Comparison of ENCODE assay signal across 23 mouse cellular contexts in genomic region chr3:121279679-121280078, GRCm38 (mm10). TPM values are rescaled to one million over a fixed set of nuclear protein-coding genes. Genes with fewer than 3 reads are reported as not detected.
A peak's percentile ranks its signal among the peaks of the same experiment; 100 is the strongest.
DNase-seq lines count a peak whose midpoint lies in the region; ATAC-seq and TF ChIP-seq lines count a peak whose summit lies in the region.
"Had no signal": no experiment of that assay in that cellular context is flagged by ENCODE, and none has a peak within 500 bp of the region (broad histone marks: within the 10 kb centered on the region; RNA-seq: fewer than 3 reads in every experiment).

No protein-coding gene starts in this region.

- H3K9ac ChIP-seq in kidney, embryonic 15.5 days: no peak overlapping the region
- H3K9ac ChIP-seq in liver, embryonic 11.5 days (ENCODE audit: low read depth, low read length): no peak overlapping the region
- H3K9ac ChIP-seq in liver, postnatal 0 days (replicated peaks): no peak overlapping the region
- H3K9ac ChIP-seq: embryonic facial prominence, embryonic 12.5 days; forebrain, embryonic 13.5 days; hindbrain, embryonic 15.5 days; midbrain, embryonic 15.5 days; neural tube, embryonic 12.5 days had no signal

- no peaks in the 10 kb centered on the region for H3K27me3 ChIP-seq in kidney, embryonic 15.5 days
- H3K27me3 ChIP-seq in liver, embryonic 11.5 days (replicated peaks; ENCODE audit: control insufficient read depth, insufficient read depth, low read length): no peaks in the 10 kb centered on the region
- H3K27me3 ChIP-seq in liver, postnatal 0 days (ENCODE audit: insufficient read depth, low read length): no peaks in the 10 kb centered on the region
- H3K27me3 ChIP-seq: embryonic facial prominence, embryonic 12.5 days; forebrain, embryonic 13.5 days; hindbrain, embryonic 15.5 days; midbrain, embryonic 15.5 days; neural tube, embryonic 12.5 days had no signal

- H3K4me3 ChIP-seq in kidney, embryonic 15.5 days (replicated peaks): no peak overlapping the region
- no peak overlapping the region for H3K4me3 ChIP-seq in liver, embryonic 11.5 days (ENCODE audit: low read depth, low read length)
- no peak overlapping the region for H3K4me3 ChIP-seq in liver, postnatal 0 days (ENCODE audit: low read depth, low read length)
- H3K4me3 ChIP-seq in left cerebral cortex, adult 2 months: no peak overlapping the region
- H3K4me3 ChIP-seq: embryonic facial prominence, embryonic 12.5 days; erythroblast, embryonic 14.5 days; forebrain, embryonic 13.5 days; heart, embryonic 10.5 days; hindbrain, embryonic 15.5 days; midbrain, embryonic 15.5 days; neural tube, embryonic 12.5 days had no signal

- ATAC-seq in kidney, embryonic 15.5 days (replicated peaks; ENCODE audit: low FRiP score): 0 out of 2 replicates have a peak, but pooled peaks have one; percentile 22
- ATAC-seq in liver, embryonic 11.5 days (replicated peaks; ENCODE audit: low FRiP score): peak; percentile 72
- peak; percentile 22; the same call in 1 of the 2 replicates for ATAC-seq in liver, postnatal 0 days
- ATAC-seq: forebrain, embryonic 13.5 days; midbrain, embryonic 15.5 days had no signal

- no peaks in the 10 kb centered on the region for H3K36me3 ChIP-seq in kidney, embryonic 15.5 days
- no peaks in the 10 kb centered on the region for H3K36me3 ChIP-seq in liver, embryonic 11.5 days (ENCODE audit: control insufficient read depth, insufficient read depth, low read length)
- no peaks in the 10 kb centered on the region for H3K36me3 ChIP-seq in liver, postnatal 0 days (replicated peaks; ENCODE audit: insufficient read depth, low read length)
- H3K36me3 ChIP-seq: embryonic facial prominence, embryonic 12.5 days; heart, embryonic 10.5 days; hindbrain, embryonic 15.5 days; midbrain, embryonic 15.5 days; neural tube, embryonic 12.5 days had no signal

- H3K27ac ChIP-seq in kidney, embryonic 15.5 days: no peak overlapping the region
- no peak overlapping the region for H3K27ac ChIP-seq in liver, embryonic 11.5 days (ENCODE audit: low read depth, low read length)
- H3K27ac ChIP-seq in liver, postnatal 0 days (ENCODE audit: low read depth): no peak overlapping the region
- no peak overlapping the region for H3K27ac ChIP-seq in left cerebral cortex, adult 2 months
- H3K27ac ChIP-seq: embryonic facial prominence, embryonic 12.5 days; forebrain, embryonic 13.5 days; heart, embryonic 10.5 days; hindbrain, embryonic 15.5 days; kidney, postnatal 0 days; midbrain, embryonic 15.5 days; neural tube, embryonic 12.5 days had no signal

- H3K9me3 ChIP-seq in kidney, embryonic 15.5 days (replicated peaks): no peaks in the 10 kb centered on the region
- H3K9me3 ChIP-seq in liver, embryonic 11.5 days (ENCODE audit: control insufficient read depth, low read length): no peaks in the 10 kb centered on the region
- H3K9me3 ChIP-seq in liver, postnatal 0 days (ENCODE audit: low read length): no peaks in the 10 kb centered on the region
- H3K9me3 ChIP-seq: embryonic facial prominence, embryonic 12.5 days; forebrain, embryonic 13.5 days; heart, embryonic 10.5 days; hindbrain, embryonic 15.5 days; midbrain, embryonic 15.5 days; neural tube, embryonic 12.5 days had no signal

- WGBS in kidney, embryonic 15.5 days: 76% methylated on average over 14 of the region's 14 CpGs
- WGBS in liver, embryonic 11.5 days: 85% methylated on average over 14 of the region's 14 CpGs
- WGBS in liver, postnatal 0 days (ENCODE audit: insufficient replicate concordance): 86% methylated on average over 14 of the region's 14 CpGs

- intact Hi-C loops in left cerebral cortex, adult 2 months (cut with DNase I): no loop called here

- DNase-seq in kidney, adult 8-10 months: no peak
- DNase-seq in R1 (ENCODE audit: low read depth, low spot score): peak; percentile 35
- no peak for DNase-seq in liver, embryonic 11.5 days (ENCODE audit: low spot score)
- no peak for DNase-seq in liver, postnatal 0 days
- DNase-seq in left cerebral cortex, adult 2 months (ENCODE audit: extremely low spot score in 1 of 2, low spot score in 2 of 2): no peak
- no peak for DNase-seq in lung, postnatal 36 days
- DNase-seq: adrenal gland, postnatal 36 days; cerebellum, adult 11 months; cerebellum, postnatal 10 days; kidney, adult 11 months; lung, adult 2 months; lung, postnatal 14 days; retina, postnatal 1 day; thymus, postnatal 25 days had no signal

- no peak overlapping the region for H3K4me2 ChIP-seq in kidney, embryonic 15.5 days
- no peak overlapping the region for H3K4me2 ChIP-seq in liver, embryonic 11.5 days
- H3K4me2 ChIP-seq in liver, postnatal 0 days (ENCODE audit: low read depth, low read length): no peak overlapping the region
- H3K4me2 ChIP-seq: embryonic facial prominence, embryonic 12.5 days; forebrain, embryonic 13.5 days; hindbrain, embryonic 15.5 days; midbrain, embryonic 15.5 days; neural tube, embryonic 12.5 days had no signal

- TF ChIP-seq EP300 in liver, postnatal 0 days (IDR thresholded peaks at IDR 0.05; ENCODE audit: low read depth): no peak

- no peak for TF ChIP-seq CTCF in liver, postnatal 0 days (IDR thresholded peaks at IDR 0.05; ENCODE audit: low read depth)
- TF ChIP-seq CTCF in left cerebral cortex, adult 2 months (IDR thresholded peaks at IDR 0.05): no peak

- H3K4me1 ChIP-seq in kidney, embryonic 15.5 days: no peaks in the 10 kb centered on the region
- H3K4me1 ChIP-seq in liver, embryonic 11.5 days (replicated peaks; ENCODE audit: control insufficient read depth, insufficient read depth, low read length): no peaks in the 10 kb centered on the region; the same call in 1 of the 2 replicates
- H3K4me1 ChIP-seq in liver, postnatal 0 days (ENCODE audit: insufficient read depth): peaks cover 15% of the 10 kb centered on the region
- H3K4me1 ChIP-seq: embryonic facial prominence, embryonic 12.5 days; forebrain, embryonic 13.5 days; heart, embryonic 10.5 days; hindbrain, embryonic 15.5 days; midbrain, embryonic 15.5 days; neural tube, embryonic 12.5 days had no signal

RNA-seq across cellular contexts. Expression of gene Tmem56, which starts 3.2 kb away (rescaled TPM):
- polyA plus RNA-seq in kidney, embryonic 15.5 days (2015; fragmentation: Nextera tagmentation; extraction: Ambion mirVana): 1.6 and 1.7 TPM in 2 replicates
- polyA plus RNA-seq in liver, embryonic 11.5 days (2014; fragmentation: Nextera tagmentation; extraction: Ambion mirVana): 31.2 and 36.9 TPM in 2 replicates
- 21.9 and 24.1 TPM in 2 replicates for polyA plus RNA-seq in liver, postnatal 0 days (2015; fragmentation: Nextera tagmentation; extraction: Ambion mirVana)
- 10 to 100 TPM; 46.6 to 51.7 TPM for total RNA-seq in left cerebral cortex, adult 2 months (2021)

RNA-seq across cellular contexts. Expression of gene Alg14, which starts 11.9 kb away (rescaled TPM):
- 38.9 and 41.5 TPM in 2 replicates for polyA plus RNA-seq in kidney, embryonic 15.5 days (2015; fragmentation: Nextera tagmentation; extraction: Ambion mirVana)
- polyA plus RNA-seq in liver, embryonic 11.5 days (2014; fragmentation: Nextera tagmentation; extraction: Ambion mirVana): 23.3 and 26.4 TPM in 2 replicates
- polyA plus RNA-seq in liver, postnatal 0 days (2015; fragmentation: Nextera tagmentation; extraction: Ambion mirVana): 20.1 and 21.3 TPM in 2 replicates
- 10 to 100 TPM; 13.9 to 15.6 TPM for total RNA-seq in left cerebral cortex, adult 2 months (2021)

Comparison
In these comparisons a context has a peak if more than half of its experiments do, and no peak if none do; other contexts are left out.
1. ATAC-seq: peak in every context shown above with its lines; median percentile 72 in liver, embryonic 11.5 days; 22 in kidney, embryonic 15.5 days; 22 in liver, postnatal 0 days.